Mouse (Mus musculus): ENCODE measurements around the gene Trpv2. TPM values are rescaled to one million over a fixed set of nuclear protein-coding genes. Genes with fewer than 3 reads are reported as not detected.

The Trpv2 gene
- polyA plus RNA-seq (2014; fragmentation: Nextera tagmentation; extraction: Ambion mirVana), result 0.69 and 1.4 TPM in 2 replicates

- 76% methylated on average over 6 of the region's 6 CpGs for WGBS
- H3K27ac ChIP-seq (replicated peaks; ENCODE audit: low read depth, low read length), result no peak within 1 kb of the TSS
Measured at GRCm38 (mm10) chr11:62573959-62574702, at the start of gene Trpv2. Gene Trpv2 (plus strand): TSS chr11:62574486.

DNA sequence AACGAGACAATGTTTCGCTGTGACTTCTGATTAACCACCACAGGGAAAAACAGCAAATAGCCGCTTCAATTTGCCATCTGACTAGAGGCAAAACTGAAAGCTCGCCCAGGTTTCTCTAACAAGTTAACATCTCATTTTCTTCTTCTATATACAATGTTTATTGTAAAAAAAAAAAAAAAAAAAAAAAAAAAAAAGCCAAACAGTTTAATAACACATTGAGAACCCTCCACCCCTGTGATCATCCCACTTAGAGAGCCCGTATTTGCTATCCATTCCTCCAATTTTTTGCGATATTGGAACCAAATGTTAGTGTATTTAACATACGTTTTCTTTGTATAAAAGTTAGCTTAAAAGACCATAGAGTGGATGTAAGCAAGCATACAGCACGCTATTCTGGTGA is 37.2 kb upstream of the Trpv2 start:
- H3K4me3 ChIP-seq (ENCODE audit: low read depth, low read length), result no peak overlapping the region
- H3K9me3 ChIP-seq (ENCODE audit: control insufficient read depth, low read length), result no peaks in the 10 kb centered on the region
- no peak overlapping the region for H3K9ac ChIP-seq (ENCODE audit: low read length)
- H3K4me2 ChIP-seq (ENCODE audit: low read depth, severe bottlenecking), result no peak overlapping the region
- H3K36me3 ChIP-seq (ENCODE audit: control insufficient read depth, insufficient read depth, low read length), result no peaks in the 10 kb centered on the region; the same call in 1 of the 2 replicates
- 0 out of 2 replicates have a peak, but pooled peaks cover 3% of the 10 kb centered on the region for H3K27me3 ChIP-seq (ENCODE audit: control insufficient read depth, insufficient read depth, low read length)
- no peaks in the 10 kb centered on the region for H3K4me1 ChIP-seq (ENCODE audit: control insufficient read depth, insufficient read depth, low read length)
- 82% methylated on average over 8 of the region's 8 CpGs for WGBS
- H3K27ac ChIP-seq (replicated peaks; ENCODE audit: low read depth, low read length), result no peak overlapping the region
- DNase-seq (ENCODE audit: low spot score), result no peak
- no peak for ATAC-seq (ENCODE audit: insufficient number of reproducible peaks, low FRiP score, low TSS enrichment, low read depth)

More at GRCm38 (mm10) chr11:62573959-62574702, at the start of gene Trpv2:
- ATAC-seq (ENCODE audit: insufficient number of reproducible peaks, low FRiP score, low TSS enrichment, low read depth), result no peak
- H3K4me1 ChIP-seq (ENCODE audit: control insufficient read depth, insufficient read depth, low read length), result no peaks in the 10 kb centered on the region
- no peak within 1 kb of the TSS for H3K9ac ChIP-seq (ENCODE audit: low read length)
- DNase-seq (ENCODE audit: low spot score), result no peak
- H3K4me3 ChIP-seq (ENCODE audit: low read depth, low read length), result peak within 1 kb of the TSS; percentile 42; the same call in 1 of the 2 replicates
- peak within 1 kb of the TSS; percentile 94 for H3K4me2 ChIP-seq (ENCODE audit: low read depth, severe bottlenecking)
- H3K36me3 ChIP-seq (ENCODE audit: control insufficient read depth, insufficient read depth, low read length), result no peaks in the 10 kb centered on the region
- no peaks in the 10 kb centered on the region for H3K9me3 ChIP-seq (ENCODE audit: control insufficient read depth, low read length)
- 0 out of 2 replicates have a peak, but pooled peaks cover 4% of the 10 kb centered on the region for H3K27me3 ChIP-seq (ENCODE audit: control insufficient read depth, insufficient read depth, low read length)

- ATAC-seq (ENCODE audit: insufficient number of reproducible peaks, low FRiP score, low TSS enrichment, low read depth) (no peak), DNase-seq (ENCODE audit: low spot score) (no peak)
- Histone ChIP-seq H3K36me3 (ENCODE audit: control insufficient read depth, insufficient read depth, low read length) (no peaks in the 10 kb centered on the region; the same call in 1 of the 2 replicates), H3K27me3 (ENCODE audit: control insufficient read depth, insufficient read depth, low read length) (0 out of 2 replicates have a peak, but pooled peaks cover 3% of the 10 kb centered on the region), H3K4me2 (ENCODE audit: low read depth, severe bottlenecking) (peak overlapping the region; percentile 22; the same call in 1 of the 2 replicates), H3K9me3 (ENCODE audit: control insufficient read depth, low read length) (no peaks in the 10 kb centered on the region), H3K9ac (ENCODE audit: low read length) (no peak overlapping the region), H3K4me1 (ENCODE audit: control insufficient read depth, insufficient read depth, low read length) (no peaks in the 10 kb centered on the region), H3K4me3 (ENCODE audit: low read depth, low read length) (no peak overlapping the region), H3K27ac (replicated peaks; ENCODE audit: low read depth, low read length) (no peak overlapping the region)
- 41% methylated on average over 7 of the region's 7 CpGs for WGBS
Measured at GRCm38 (mm10) chr11:62537590-62537989, 36.7 kb upstream of the Trpv2 start.

- peak overlapping the region; percentile 89 for H3K9ac ChIP-seq (ENCODE audit: low read length)
- WGBS, result under 1% methylated on average over 73 of the region's 73 CpGs
- peak overlapping the region; percentile 75 for H3K4me3 ChIP-seq (ENCODE audit: low read depth, low read length)
- H3K27me3 ChIP-seq (ENCODE audit: control insufficient read depth, insufficient read depth, low read length), result 0 out of 2 replicates have a peak, but pooled peaks cover 3% of the 10 kb centered on the region
- H3K4me2 ChIP-seq (ENCODE audit: low read depth, severe bottlenecking), result peak overlapping the region; percentile 92
- H3K4me1 ChIP-seq (ENCODE audit: control insufficient read depth, insufficient read depth, low read length), result no peaks in the 10 kb centered on the region
- no peaks in the 10 kb centered on the region for H3K9me3 ChIP-seq (ENCODE audit: control insufficient read depth, low read length)
- no peaks in the 10 kb centered on the region; the same call in 1 of the 2 replicates for H3K36me3 ChIP-seq (ENCODE audit: control insufficient read depth, insufficient read depth, low read length)
- 0 out of 2 replicates have a peak overlapping the region, but pooled peaks have one; percentile 21 for H3K27ac ChIP-seq (replicated peaks; ENCODE audit: low read depth, low read length)
- peak; percentile 49 for ATAC-seq (ENCODE audit: insufficient number of reproducible peaks, low FRiP score, low TSS enrichment, low read depth)
- peak; percentile 76 for DNase-seq (ENCODE audit: low spot score)
Measured at GRCm38 (mm10) chr11:62538321-62539088, 35.8 kb upstream of the Trpv2 start.

GRCm38 (mm10) chr11:62539089-62539890 is 35.0 kb upstream of the Trpv2 start, which contains the start of gene Cenpv:
Gene Cenpv (minus strand): TSS chr11:62539261.
- Histone ChIP-seq H3K9ac (ENCODE audit: low read length) (peak within 1 kb of the TSS; percentile 89), H3K27me3 (ENCODE audit: control insufficient read depth, insufficient read depth, low read length) (0 out of 2 replicates have a peak, but pooled peaks cover 3% of the 10 kb centered on the region), H3K27ac (replicated peaks; ENCODE audit: low read depth, low read length) (0 out of 2 replicates have a peak within 1 kb of the TSS, but pooled peaks have one; percentile 21), H3K4me1 (ENCODE audit: control insufficient read depth, insufficient read depth, low read length) (no peaks in the 10 kb centered on the region), H3K36me3 (ENCODE audit: control insufficient read depth, insufficient read depth, low read length) (no peaks in the 10 kb centered on the region; the same call in 1 of the 2 replicates), H3K9me3 (ENCODE audit: control insufficient read depth, low read length) (no peaks in the 10 kb centered on the region), H3K4me3 (ENCODE audit: low read depth, low read length) (peak within 1 kb of the TSS; percentile 75), H3K4me2 (ENCODE audit: low read depth, severe bottlenecking) (peak within 1 kb of the TSS; percentile 92)
- DNase-seq (ENCODE audit: low spot score) (peak; percentile 84), ATAC-seq (ENCODE audit: insufficient number of reproducible peaks, low FRiP score, low TSS enrichment, low read depth) (peak; percentile 56)
- 6% methylated on average over 57 of the region's 57 CpGs for WGBS

- H3K9me3 ChIP-seq (ENCODE audit: control insufficient read depth, low read length), result no peaks in the 10 kb centered on the region
- no peak for ATAC-seq (ENCODE audit: insufficient number of reproducible peaks, low FRiP score, low TSS enrichment, low read depth)
- no peaks in the 10 kb centered on the region for H3K4me1 ChIP-seq (ENCODE audit: control insufficient read depth, insufficient read depth, low read length)
- H3K4me2 ChIP-seq (ENCODE audit: low read depth, severe bottlenecking), result no peak overlapping the region
- H3K36me3 ChIP-seq (ENCODE audit: control insufficient read depth, insufficient read depth, low read length), result no peaks in the 10 kb centered on the region; the same call in 1 of the 2 replicates
- no peak overlapping the region for H3K9ac ChIP-seq (ENCODE audit: low read length)
- WGBS, result 80% methylated on average over 7 of the region's 7 CpGs
- H3K4me3 ChIP-seq (ENCODE audit: low read depth, low read length), result no peak overlapping the region
- no peak for DNase-seq (ENCODE audit: low spot score)
- H3K27ac ChIP-seq (replicated peaks; ENCODE audit: low read depth, low read length), result no peak overlapping the region
- H3K27me3 ChIP-seq (ENCODE audit: control insufficient read depth, insufficient read depth, low read length), result 0 out of 2 replicates have a peak, but pooled peaks cover 3% of the 10 kb centered on the region
Measured at GRCm38 (mm10) chr11:62540167-62540566, 34.1 kb upstream of the Trpv2 start.

- DNase-seq (ENCODE audit: low spot score) (no peak), ATAC-seq (ENCODE audit: insufficient number of reproducible peaks, low FRiP score, low TSS enrichment, low read depth) (no peak)
- 53% methylated on average over 2 of the region's 2 CpGs for WGBS
- no peak overlapping the region for H3K4me3 ChIP-seq (ENCODE audit: low read depth, low read length)
- no peak overlapping the region for H3K27ac ChIP-seq (replicated peaks; ENCODE audit: low read depth, low read length)
- H3K9me3 ChIP-seq (ENCODE audit: control insufficient read depth, low read length), result no peaks in the 10 kb centered on the region
- 0 out of 2 replicates have a peak, but pooled peaks cover 3% of the 10 kb centered on the region for H3K27me3 ChIP-seq (ENCODE audit: control insufficient read depth, insufficient read depth, low read length)
- H3K4me2 ChIP-seq (ENCODE audit: low read depth, severe bottlenecking), result no peak overlapping the region
- H3K9ac ChIP-seq (ENCODE audit: low read length), result no peak overlapping the region
- H3K36me3 ChIP-seq (ENCODE audit: control insufficient read depth, insufficient read depth, low read length), result no peaks in the 10 kb centered on the region
- H3K4me1 ChIP-seq (ENCODE audit: control insufficient read depth, insufficient read depth, low read length), result no peaks in the 10 kb centered on the region
Measured at GRCm38 (mm10) chr11:62540969-62541368, 33.3 kb upstream of the Trpv2 start.

All from limb, embryonic 11.5 days (tissue).